Mouse (Mus musculus): Measurements from ENCODE around the gene Gm4131. TPM values are rescaled to one million over a fixed set of nuclear protein-coding genes. Genes with fewer than 3 reads are reported as not detected.

The Gm4131 gene
- polyA plus RNA-seq, 1 experiment: not detected

- no peak overlapping the region for H3K4me3 ChIP-seq (ENCODE audit: insufficient read depth, low read length)
- H3K27ac ChIP-seq (ENCODE audit: insufficient read depth, low read length): no peak overlapping the region
- TF ChIP-seq POLR2A (IDR thresholded peaks at IDR 0.05; ENCODE audit: extremely low read depth, insufficient read depth, low read length) (no peak), CTCF (IDR thresholded peaks at IDR 0.05; ENCODE audit: extremely low read depth, insufficient read depth, low read length) (no peak)
- peaks cover 2% of the 10 kb centered on the region; the same call in 1 of the 2 replicates for H3K4me1 ChIP-seq (ENCODE audit: control insufficient read depth, insufficient read depth, low read length)
Observed at GRCm38 (mm10) chr14:62575862-62576261, 9.1 kb upstream of the Gm4131 start.

- H3K4me1 ChIP-seq (ENCODE audit: control insufficient read depth, insufficient read depth, low read length): peaks cover 2% of the 10 kb centered on the region; the same call in 1 of the 2 replicates
- TF ChIP-seq CTCF (IDR thresholded peaks at IDR 0.05; ENCODE audit: extremely low read depth, insufficient read depth, low read length) (no peak), POLR2A (IDR thresholded peaks at IDR 0.05; ENCODE audit: extremely low read depth, insufficient read depth, low read length) (no peak)
- H3K4me3 ChIP-seq (ENCODE audit: insufficient read depth, low read length): no peak overlapping the region
- no peak overlapping the region for H3K27ac ChIP-seq (ENCODE audit: insufficient read depth, low read length)
Observed at GRCm38 (mm10) chr14:62574906-62575305, 8.2 kb upstream of the Gm4131 start.

- Histone ChIP-seq H3K4me1 (ENCODE audit: control insufficient read depth, insufficient read depth, low read length) (peaks cover 2% of the 10 kb centered on the region; the same call in 1 of the 2 replicates), H3K27ac (ENCODE audit: insufficient read depth, low read length) (no peak overlapping the region), H3K4me3 (ENCODE audit: insufficient read depth, low read length) (no peak overlapping the region)
- TF ChIP-seq CTCF (IDR thresholded peaks at IDR 0.05; ENCODE audit: extremely low read depth, insufficient read depth, low read length): no peak
- no peak for TF ChIP-seq POLR2A (IDR thresholded peaks at IDR 0.05; ENCODE audit: extremely low read depth, insufficient read depth, low read length)
Observed at GRCm38 (mm10) chr14:62573454-62573853, 6.7 kb upstream of the Gm4131 start.

- H3K4me1 ChIP-seq (ENCODE audit: control insufficient read depth, insufficient read depth, low read length): peaks cover 2% of the 10 kb centered on the region; the same call in 1 of the 2 replicates
- H3K27ac ChIP-seq (ENCODE audit: insufficient read depth, low read length): no peak overlapping the region
- no peak overlapping the region for H3K4me3 ChIP-seq (ENCODE audit: insufficient read depth, low read length)
Observed at GRCm38 (mm10) chr14:62570299-62570698, 3.6 kb upstream of the Gm4131 start.

GRCm38 (mm10) chr14:62569463-62569862 is 2.7 kb upstream of the Gm4131 start:
- Histone ChIP-seq H3K27ac (ENCODE audit: insufficient read depth, low read length) (no peak overlapping the region), H3K4me1 (ENCODE audit: control insufficient read depth, insufficient read depth, low read length) (peaks cover 2% of the 10 kb centered on the region; the same call in 1 of the 2 replicates), H3K4me3 (ENCODE audit: insufficient read depth, low read length) (no peak overlapping the region)
- TF ChIP-seq POLR2A (IDR thresholded peaks at IDR 0.05; ENCODE audit: extremely low read depth, insufficient read depth, low read length) (no peak), CTCF (IDR thresholded peaks at IDR 0.05; ENCODE audit: extremely low read depth, insufficient read depth, low read length) (no peak)

More at GRCm38 (mm10) chr14:62570299-62570698, 3.6 kb upstream of the Gm4131 start:
- TF ChIP-seq CTCF (IDR thresholded peaks at IDR 0.05; ENCODE audit: extremely low read depth, insufficient read depth, low read length) (no peak), POLR2A (IDR thresholded peaks at IDR 0.05; ENCODE audit: extremely low read depth, insufficient read depth, low read length) (no peak)

- TF ChIP-seq CTCF (IDR thresholded peaks at IDR 0.05; ENCODE audit: extremely low read depth, insufficient read depth, low read length) (no peak), POLR2A (IDR thresholded peaks at IDR 0.05; ENCODE audit: extremely low read depth, insufficient read depth, low read length) (no peak)
- Histone ChIP-seq H3K4me3 (ENCODE audit: insufficient read depth, low read length) (no peak overlapping the region), H3K27ac (ENCODE audit: insufficient read depth, low read length) (no peak overlapping the region), H3K4me1 (ENCODE audit: control insufficient read depth, insufficient read depth, low read length) (peaks cover 4% of the 10 kb centered on the region)
Observed at GRCm38 (mm10) chr14:62563679-62564078, 3.0 kb downstream of the Gm4131 start.

GRCm38 (mm10) chr14:62561875-62562748 is 4.6 kb downstream of the Gm4131 start:
- H3K4me3 ChIP-seq (ENCODE audit: insufficient read depth, low read length): no peak overlapping the region
- no peak overlapping the region for H3K27ac ChIP-seq (ENCODE audit: insufficient read depth, low read length)
- TF ChIP-seq CTCF (IDR thresholded peaks at IDR 0.05; ENCODE audit: extremely low read depth, insufficient read depth, low read length) (peak; percentile 22; the same call in 1 of the 2 replicates), POLR2A (IDR thresholded peaks at IDR 0.05; ENCODE audit: extremely low read depth, insufficient read depth, low read length) (no peak)
- peaks cover 7% of the 10 kb centered on the region for H3K4me1 ChIP-seq (ENCODE audit: control insufficient read depth, insufficient read depth, low read length)

GRCm38 (mm10) chr14:62557111-62557510 is 9.6 kb downstream of the Gm4131 start:
- H3K4me1 ChIP-seq (ENCODE audit: control insufficient read depth, insufficient read depth, low read length): peaks cover 8% of the 10 kb centered on the region
- no peak overlapping the region for H3K27ac ChIP-seq (ENCODE audit: insufficient read depth, low read length)
- TF ChIP-seq POLR2A (IDR thresholded peaks at IDR 0.05; ENCODE audit: extremely low read depth, insufficient read depth, low read length) (no peak), CTCF (IDR thresholded peaks at IDR 0.05; ENCODE audit: extremely low read depth, insufficient read depth, low read length) (no peak)
- H3K4me3 ChIP-seq (ENCODE audit: insufficient read depth, low read length): peak overlapping the region; percentile 66; the same call in 1 of the 2 replicates

GRCm38 (mm10) chr14:62555840-62556810 is 10.6 kb downstream of the Gm4131 start:
- H3K27ac ChIP-seq (ENCODE audit: insufficient read depth, low read length): no peak overlapping the region
- no peak for TF ChIP-seq CTCF (IDR thresholded peaks at IDR 0.05; ENCODE audit: extremely low read depth, insufficient read depth, low read length)
- TF ChIP-seq POLR2A (IDR thresholded peaks at IDR 0.05; ENCODE audit: extremely low read depth, insufficient read depth, low read length): no peak

More at GRCm38 (mm10) chr14:62555840-62556810, 10.6 kb downstream of the Gm4131 start:
- H3K4me1 ChIP-seq (ENCODE audit: control insufficient read depth, insufficient read depth, low read length): peaks cover 6% of the 10 kb centered on the region
- H3K4me3 ChIP-seq (ENCODE audit: insufficient read depth, low read length): peak overlapping the region; percentile 66
